ENCODE assay signal across 8 mouse cellular contexts in genomic region chr10:105500482-105500881, GRCm38 (mm10).
A peak's percentile ranks its signal among the peaks of the same experiment; 100 is the strongest.
DNase-seq lines count a peak whose midpoint lies in the region; ATAC-seq and TF ChIP-seq lines count a peak whose summit lies in the region.
"Had no signal": no experiment of that assay in that cellular context is flagged by ENCODE, and none has a peak within 500 bp of the region (broad histone marks: within the 10 kb centered on the region; RNA-seq: fewer than 3 reads in every experiment).

No protein-coding gene starts in this region.

- H3K4me2 ChIP-seq in kidney, embryonic 15.5 days: no peak overlapping the region
- no peak overlapping the region for H3K4me2 ChIP-seq in lung, embryonic 16.5 days (ENCODE audit: low read depth, low read length)
- no peak overlapping the region for H3K4me2 ChIP-seq in forebrain, postnatal 0 days (ENCODE audit: low read depth)
- H3K4me2 ChIP-seq: embryonic facial prominence, embryonic 13.5 days had no signal

- peak; percentile 5 for DNase-seq in MEL (ENCODE audit: low read depth, low spot score)
- no peak for DNase-seq in forebrain, postnatal 0 days
- DNase-seq in layer of hippocampus, postnatal 14 days (ENCODE audit: low spot score in 2 of 2): no peak
- no peak for DNase-seq in gastrocnemius, postnatal 36 days

- no peak for TF ChIP-seq POLR2A in MEL (IDR thresholded peaks at IDR 0.05; ENCODE audit: control insufficient read depth in 1 of 2, insufficient read depth in 1 of 2, low read depth in 1 of 2, low read length in 2 of 2, poor library complexity in 1 of 2)

- no peaks in the 10 kb centered on the region for H3K9me3 ChIP-seq in MEL (replicated peaks; ENCODE audit: insufficient read depth, low read length)
- H3K9me3 ChIP-seq in kidney, embryonic 15.5 days (replicated peaks): no peaks in the 10 kb centered on the region
- H3K9me3 ChIP-seq in lung, embryonic 16.5 days (ENCODE audit: control insufficient read depth, low read length): no peaks in the 10 kb centered on the region
- H3K9me3 ChIP-seq in forebrain, postnatal 0 days (ENCODE audit: low read length): no peaks in the 10 kb centered on the region
- H3K9me3 ChIP-seq: embryonic facial prominence, embryonic 13.5 days had no signal

- no peak overlapping the region for H3K9ac ChIP-seq in MEL (ENCODE audit: control insufficient read depth, low read depth, low read length, poor library complexity, severe bottlenecking)
- no peak overlapping the region for H3K9ac ChIP-seq in kidney, embryonic 15.5 days
- no peak overlapping the region for H3K9ac ChIP-seq in lung, embryonic 16.5 days (ENCODE audit: low read length)
- H3K9ac ChIP-seq in forebrain, postnatal 0 days: no peak overlapping the region
- H3K9ac ChIP-seq: embryonic facial prominence, embryonic 13.5 days had no signal

- H3K27ac ChIP-seq in MEL (ENCODE audit: control insufficient read depth, low read depth, low read length): no peak overlapping the region
- H3K27ac ChIP-seq in kidney, embryonic 15.5 days: 0 out of 2 replicates have a peak overlapping the region, but pooled peaks have one; percentile 8
- H3K27ac ChIP-seq in lung, embryonic 16.5 days (ENCODE audit: low read length): peak overlapping the region; percentile 51; the same call in 1 of the 2 replicates
- H3K27ac ChIP-seq in forebrain, postnatal 0 days (ENCODE audit: low read depth, low read length): no peak overlapping the region
- H3K27ac ChIP-seq: embryonic facial prominence, embryonic 13.5 days had no signal

- intact Hi-C loops in gastrocnemius, postnatal 36 days (cut with DNase I): no loop called here

- WGBS in kidney, embryonic 15.5 days: 62% methylated on average over 4 of the region's 4 CpGs
- WGBS in lung, embryonic 16.5 days: 50% methylated on average over 4 of the region's 4 CpGs
- WGBS in forebrain, postnatal 0 days: 84% methylated on average over 4 of the region's 4 CpGs

- H3K4me1 ChIP-seq in MEL (ENCODE audit: control insufficient read depth in 1 of 2, insufficient read depth in 2 of 2, low read length in 2 of 2): no peaks in the 10 kb centered on the region
- no peaks in the 10 kb centered on the region for H3K4me1 ChIP-seq in kidney, embryonic 15.5 days
- H3K4me1 ChIP-seq in lung, embryonic 16.5 days (replicated peaks; ENCODE audit: control insufficient read depth, insufficient read depth, low read length): peaks cover 4% of the 10 kb centered on the region; the same call in 1 of the 2 replicates
- H3K4me1 ChIP-seq in forebrain, postnatal 0 days (ENCODE audit: insufficient read depth): no peaks in the 10 kb centered on the region
- H3K4me1 ChIP-seq: embryonic facial prominence, embryonic 13.5 days had no signal

- ATAC-seq in granulocyte monocyte progenitor cell, adult 5-6 weeks (replicated peaks; ENCODE audit: poor library complexity, severe bottlenecking): peak; percentile 50
- ATAC-seq in kidney, embryonic 15.5 days (replicated peaks; ENCODE audit: low FRiP score): no peak
- peak; percentile 75; the same call in 1 of the 2 replicates for ATAC-seq in lung, embryonic 16.5 days (ENCODE audit: low read depth)
- ATAC-seq in forebrain, postnatal 0 days: no peak

- no peaks in the 10 kb centered on the region for H3K27me3 ChIP-seq in MEL (ENCODE audit: control insufficient read depth in 1 of 2, insufficient read depth in 2 of 2, low read length in 2 of 2)
- H3K27me3 ChIP-seq in kidney, embryonic 15.5 days: no peaks in the 10 kb centered on the region
- no peaks in the 10 kb centered on the region for H3K27me3 ChIP-seq in lung, embryonic 16.5 days (ENCODE audit: control insufficient read depth, insufficient read depth, low read depth, low read length)
- no peaks in the 10 kb centered on the region for H3K27me3 ChIP-seq in forebrain, postnatal 0 days (ENCODE audit: insufficient read depth, low read length)
- H3K27me3 ChIP-seq: embryonic facial prominence, embryonic 13.5 days had no signal

- no peaks in the 10 kb centered on the region for H3K36me3 ChIP-seq in MEL (ENCODE audit: control insufficient read depth in 1 of 2, insufficient read depth in 2 of 2, low read length in 2 of 2)
- no peaks in the 10 kb centered on the region for H3K36me3 ChIP-seq in kidney, embryonic 15.5 days
- no peaks in the 10 kb centered on the region for H3K36me3 ChIP-seq in lung, embryonic 16.5 days (ENCODE audit: control insufficient read depth, insufficient read depth, low read length)
- no peaks in the 10 kb centered on the region for H3K36me3 ChIP-seq in forebrain, postnatal 0 days (ENCODE audit: insufficient read depth)
- H3K36me3 ChIP-seq: embryonic facial prominence, embryonic 13.5 days had no signal

- no peaks in the 10 kb centered on the region for H3K79me2 ChIP-seq in MEL (ENCODE audit: control insufficient read depth, insufficient read depth, low read length, poor library complexity)

- TF ChIP-seq EP300 in MEL (IDR thresholded peaks at IDR 0.05; ENCODE audit: low read depth in 1 of 2, low read length in 2 of 2): peak in 1 of 2 experiments; percentile 48; a peak in 1 of 4 replicates

- TF ChIP-seq RAD21 in MEL (IDR thresholded peaks at IDR 0.05; ENCODE audit: low read depth, low read length): no peak

- no peak for TF ChIP-seq CTCF in MEL (IDR thresholded peaks at IDR 0.05 in 2 of 3, conservative IDR thresholded peaks at IDR 0.05 in 1 of 3; ENCODE audit: control insufficient read depth in 1 of 3, insufficient read depth in 1 of 3, low read depth in 2 of 3, low read length in 3 of 3, poor library complexity in 1 of 3, severe bottlenecking in 1 of 3)
- no peak for TF ChIP-seq CTCF in forebrain, postnatal 0 days (IDR thresholded peaks at IDR 0.05; ENCODE audit: low read depth)

- no peak overlapping the region for H3K4me3 ChIP-seq in MEL (ENCODE audit: control insufficient read depth in 1 of 2, insufficient read depth in 1 of 2, low read depth in 2 of 2, low read length in 2 of 2)
- no peak overlapping the region for H3K4me3 ChIP-seq in kidney, embryonic 15.5 days (replicated peaks)
- H3K4me3 ChIP-seq in lung, embryonic 16.5 days (ENCODE audit: low read length): no peak overlapping the region
- H3K4me3 ChIP-seq in forebrain, postnatal 0 days (ENCODE audit: low read depth, low read length): no peak overlapping the region
- H3K4me3 ChIP-seq: embryonic facial prominence, embryonic 13.5 days had no signal

TF ChIP-seq in MEL, 35 proteins besides CTCF, POLR2A, EP300 and RAD21:
- TF ChIP-seq ZC3H11A (IDR thresholded peaks at IDR 0.05; ENCODE audit: low read depth, low read length) (no peak), BHLHE40 (IDR thresholded peaks at IDR 0.05; ENCODE audit: borderline replicate concordance, low read depth, low read length) (no peak), RCOR1 (IDR thresholded peaks at IDR 0.05; ENCODE audit: low read depth, low read length) (peak; percentile 65), ZNF384 (IDR thresholded peaks at IDR 0.05; ENCODE audit: low read depth, low read length) (no peak), TAL1 (IDR thresholded peaks at IDR 0.05; ENCODE audit: low read length) (no peak), TCF12 (IDR thresholded peaks at IDR 0.05; ENCODE audit: low read depth, low read length) (peak; percentile 67), ETS1 (IDR thresholded peaks at IDR 0.05; ENCODE audit: low read depth, low read length) (peak; percentile 45), MAX (IDR thresholded peaks at IDR 0.05; ENCODE audit: low read length) (no peak)

Comparison
In these comparisons a context has a peak if more than half of its experiments do, and no peak if none do; other contexts are left out.
1. H3K27ac ChIP-seq: peak in kidney, embryonic 15.5 days (single experiment) and lung, embryonic 16.5 days (single experiment); none in MEL (single experiment) and forebrain, postnatal 0 days (single experiment).
2. ATAC-seq: peak in granulocyte monocyte progenitor cell, adult 5-6 weeks (single experiment) and lung, embryonic 16.5 days (single experiment); none in kidney, embryonic 15.5 days (single experiment) and forebrain, postnatal 0 days (single experiment).